In genomic region chr8:23319556-23319955, GRCm38 (mm10) we compare ENCODE assay signal across 9 mouse cellular contexts.
DNase-seq lines count a peak whose midpoint lies in the region; ATAC-seq and TF ChIP-seq lines count a peak whose summit lies in the region.
"Had no signal": no experiment of that assay in that cellular context is flagged by ENCODE, and none has a peak within 500 bp of the region (broad histone marks: within the 10 kb centered on the region; RNA-seq: fewer than 3 reads in every experiment).

No protein-coding gene starts in this region.

- H3K36me3 ChIP-seq in limb, embryonic 14.5 days (ENCODE audit: control insufficient read depth, insufficient read depth, low read length): no peaks in the 10 kb centered on the region
- H3K36me3 ChIP-seq in limb, embryonic 10.5 days: no peaks in the 10 kb centered on the region
- H3K36me3 ChIP-seq in liver, postnatal 0 days (replicated peaks; ENCODE audit: insufficient read depth, low read length): no peaks in the 10 kb centered on the region
- H3K36me3 ChIP-seq in forebrain, embryonic 15.5 days: no peaks in the 10 kb centered on the region
- H3K36me3 ChIP-seq: midbrain, embryonic 12.5 days had no signal

- TF ChIP-seq POLR2A in limb, embryonic 14.5 days (IDR thresholded peaks at IDR 0.05; ENCODE audit: borderline replicate concordance, extremely low read depth, insufficient read depth, insufficient read length): no peak

- TF ChIP-seq CTCF in liver, postnatal 0 days (IDR thresholded peaks at IDR 0.05; ENCODE audit: low read depth): peak; percentile 46

- no peak overlapping the region for H3K4me2 ChIP-seq in limb, embryonic 14.5 days (replicated peaks; ENCODE audit: low read depth, low read length, severe bottlenecking)
- H3K4me2 ChIP-seq in liver, postnatal 0 days (ENCODE audit: low read depth, low read length): no peak overlapping the region
- H3K4me2 ChIP-seq in forebrain, embryonic 15.5 days (replicated peaks): no peak overlapping the region
- H3K4me2 ChIP-seq: midbrain, embryonic 12.5 days had no signal

- no peak overlapping the region for H3K4me3 ChIP-seq in limb, embryonic 14.5 days (replicated peaks; ENCODE audit: low read length)
- no peak overlapping the region for H3K4me3 ChIP-seq in limb, embryonic 10.5 days
- H3K4me3 ChIP-seq in liver, postnatal 0 days (ENCODE audit: low read depth, low read length): no peak overlapping the region
- H3K4me3 ChIP-seq in forebrain, embryonic 15.5 days: no peak overlapping the region
- H3K4me3 ChIP-seq: midbrain, embryonic 12.5 days had no signal

- no peak for ATAC-seq in limb, embryonic 14.5 days (ENCODE audit: low FRiP score, low read depth)
- no peak for ATAC-seq in liver, postnatal 0 days
- ATAC-seq in forebrain, embryonic 15.5 days (replicated peaks): no peak

- TF ChIP-seq EP300 in liver, postnatal 0 days (IDR thresholded peaks at IDR 0.05; ENCODE audit: low read depth): no peak

- H3K27me3 ChIP-seq in limb, embryonic 14.5 days (ENCODE audit: control insufficient read depth, insufficient read depth, low read length): no peaks in the 10 kb centered on the region
- no peaks in the 10 kb centered on the region for H3K27me3 ChIP-seq in limb, embryonic 10.5 days (ENCODE audit: low read depth, poor library complexity, severe bottlenecking)
- no peaks in the 10 kb centered on the region for H3K27me3 ChIP-seq in liver, postnatal 0 days (ENCODE audit: insufficient read depth, low read length)
- no peaks in the 10 kb centered on the region for H3K27me3 ChIP-seq in forebrain, embryonic 15.5 days
- H3K27me3 ChIP-seq: midbrain, embryonic 12.5 days had no signal

- DNase-seq in frontal cortex, postnatal 36 days (ENCODE audit: low spot score in 2 of 2): peak; percentile 13
- DNase-seq in frontal cortex, postnatal 10 days (ENCODE audit: low spot score in 2 of 2): no peak
- peak; percentile 4 for DNase-seq in limb, embryonic 14.5 days (ENCODE audit: low spot score)
- no peak for DNase-seq in limb, embryonic 10.5 days (ENCODE audit: low spot score)
- peak; percentile 36 for DNase-seq in adrenal gland, adult 2 months
- no peak for DNase-seq in liver, postnatal 0 days
- no peak for DNase-seq in thymus, adult 18-20 months

- H3K27ac ChIP-seq in limb, embryonic 14.5 days (replicated peaks; ENCODE audit: low read depth, low read length): no peak overlapping the region
- no peak overlapping the region for H3K27ac ChIP-seq in limb, embryonic 10.5 days
- H3K27ac ChIP-seq in liver, postnatal 0 days (ENCODE audit: low read depth): no peak overlapping the region
- no peak overlapping the region for H3K27ac ChIP-seq in forebrain, embryonic 15.5 days (replicated peaks)
- H3K27ac ChIP-seq: midbrain, embryonic 12.5 days had no signal

- no peak overlapping the region for H3K9ac ChIP-seq in limb, embryonic 14.5 days (ENCODE audit: low read depth, low read length, severe bottlenecking)
- H3K9ac ChIP-seq in liver, postnatal 0 days (replicated peaks): no peak overlapping the region
- no peak overlapping the region for H3K9ac ChIP-seq in forebrain, embryonic 15.5 days (replicated peaks)
- H3K9ac ChIP-seq: midbrain, embryonic 12.5 days had no signal

- 0 out of 2 replicates have a peak, but pooled peaks cover 4% of the 10 kb centered on the region for H3K4me1 ChIP-seq in limb, embryonic 14.5 days (ENCODE audit: control insufficient read depth, insufficient read depth, low read length)
- H3K4me1 ChIP-seq in limb, embryonic 10.5 days: 0 out of 2 replicates have a peak, but pooled peaks cover 4% of the 10 kb centered on the region
- H3K4me1 ChIP-seq in liver, postnatal 0 days (ENCODE audit: insufficient read depth): no peaks in the 10 kb centered on the region
- H3K4me1 ChIP-seq in forebrain, embryonic 15.5 days: no peaks in the 10 kb centered on the region
- H3K4me1 ChIP-seq: midbrain, embryonic 12.5 days had no signal

- 61% methylated on average over 9 of the region's 9 CpGs for WGBS in limb, embryonic 14.5 days
- 66% methylated on average over 9 of the region's 9 CpGs for WGBS in limb, embryonic 10.5 days
- 42% methylated on average over 9 of the region's 9 CpGs for WGBS in liver, postnatal 0 days (ENCODE audit: insufficient replicate concordance)
- WGBS in forebrain, embryonic 15.5 days: 65% methylated on average over 9 of the region's 9 CpGs

- H3K9me3 ChIP-seq in limb, embryonic 14.5 days (ENCODE audit: control insufficient read depth, low read length): no peaks in the 10 kb centered on the region
- no peaks in the 10 kb centered on the region for H3K9me3 ChIP-seq in limb, embryonic 10.5 days (replicated peaks)
- H3K9me3 ChIP-seq in liver, postnatal 0 days (ENCODE audit: low read length): no peaks in the 10 kb centered on the region
- H3K9me3 ChIP-seq in forebrain, embryonic 15.5 days: no peaks in the 10 kb centered on the region
- H3K9me3 ChIP-seq: midbrain, embryonic 12.5 days had no signal

Comparison
In these comparisons a context has a peak if more than half of its experiments do, and no peak if none do; other contexts are left out.
1. DNase-seq: peak in frontal cortex, postnatal 36 days (2 of 2), limb, embryonic 14.5 days (single experiment) and adrenal gland, adult 2 months (single experiment); none in frontal cortex, postnatal 10 days (0 of 2), limb, embryonic 10.5 days (single experiment), liver, postnatal 0 days (single experiment) and thymus, adult 18-20 months (0 of 2).